Mouse (Mus musculus) CH12.LX (cell line): ENCODE data around the gene Gm20517. TPM values are rescaled to one million over a fixed set of nuclear protein-coding genes. Genes with fewer than 3 reads are reported as not detected.

Source experiments
- DNase-seq: peaks from one replicate; pipeline ENCODE4 v3.0.0-alpha.2; 2013; ENCODE audit errors: extremely low read depth
- H3K27ac ChIP-seq: 2 replicates; pipeline ENCODE4 v1.5.1; 2012; ENCODE audit warnings: low read depth, mild to moderate bottlenecking, control low read depth, moderate library complexity; ENCODE audit not compliant: insufficient read depth
- H3K27me3 ChIP-seq: replicated peaks from 2 replicates; pipeline ENCODE3; 2012; ENCODE audit warnings: inconsistent platforms
- H3K36me3 ChIP-seq, 2 experiments: replicated peaks in 1 of 2; 2 replicates each; pipeline versions ENCODE3 to v1.6.1; 2012; ENCODE audit warnings: inconsistent platforms in 1 of 2, low read length in 1 of 2, mild to moderate bottlenecking in 1 of 2, mixed read lengths in 1 of 2, moderate library complexity in 1 of 2; ENCODE audit not compliant: control insufficient read depth in 1 of 2, insufficient read depth in 1 of 2
- H3K4me1 ChIP-seq, 2 experiments: 2 replicates each; pipeline ENCODE4 v1.6.1; 2012; ENCODE audit warnings: inconsistent platforms in 1 of 2, moderate library complexity in 1 of 2; ENCODE audit not compliant: insufficient read depth in 2 of 2, control insufficient read depth in 1 of 2
- H3K4me2 ChIP-seq: 2 replicates; pipeline ENCODE4 v1.6.1; 2012; ENCODE audit warnings: low read depth, mild to moderate bottlenecking, control low read depth; ENCODE audit not compliant: poor library complexity, insufficient read depth, severe bottlenecking
- H3K4me3 ChIP-seq, 3 experiments: fragments of 150-350 bp in 1 of 3; sonication (generic) in 1 of 3; replicated peaks in 1 of 3; 2 replicates each; pipeline versions ENCODE3 to v1.5.1; 2011 to 2012; ENCODE audit warnings: low read depth in 2 of 3, low read length in 2 of 3, mild to moderate bottlenecking in 2 of 3, moderate library complexity in 2 of 3, control low read depth in 1 of 3, improper control_type of control experiment in 1 of 3, inconsistent platforms in 1 of 3, mixed read lengths in 1 of 3; ENCODE audit not compliant: poor library complexity in 1 of 3
- H3K79me2 ChIP-seq: replicated peaks from 2 replicates; pipeline ENCODE4 v1.6.1; 2012; ENCODE audit warnings: mild to moderate bottlenecking, moderate library complexity; ENCODE audit not compliant: control insufficient read depth, poor library complexity, insufficient read depth, severe bottlenecking; ENCODE audit errors: extremely low read depth
- H3K9ac ChIP-seq: 2 replicates; pipeline ENCODE4 v1.6.1; 2012; ENCODE audit warnings: low read depth, mild to moderate bottlenecking, control low read depth, moderate library complexity; ENCODE audit not compliant: insufficient read depth
- H3K9me3 ChIP-seq: replicated peaks from 2 replicates; pipeline ENCODE3; 2012; ENCODE audit warnings: low read length, inconsistent platforms, mixed read lengths
- BHLHE40 ChIP-seq: IDR thresholded peaks from 2 replicates; pipeline ENCODE4 v1.6.1; 2011; ENCODE audit warnings: mild to moderate bottlenecking, low read depth, low read length, improper control_type of control experiment
- CHD1 ChIP-seq: IDR thresholded peaks from 2 replicates; pipeline ENCODE4 v1.6.1; 2012; ENCODE audit warnings: low read depth, low read length, improper control_type of control experiment, inconsistent platforms
- CHD2 ChIP-seq: IDR thresholded peaks from 2 replicates; pipeline ENCODE4 v1.6.1; 2011; ENCODE audit warnings: low read length, improper control_type of control experiment
- CTCF ChIP-seq, 2 experiments: IDR thresholded peaks in 1 of 2; conservative IDR thresholded peaks in 1 of 2; 2 replicates each; pipeline ENCODE4 v1.5.1; 2011 to 2012; ENCODE audit warnings: low read depth in 2 of 2, low read length in 2 of 2, improper control_type of control experiment in 1 of 2, inconsistent platforms in 1 of 2, mild to moderate bottlenecking in 1 of 2, moderate library complexity in 1 of 2
- E2F4 ChIP-seq: IDR thresholded peaks from 2 replicates; pipeline ENCODE4 v1.6.1; 2011; ENCODE audit warnings: low read depth, low read length, improper control_type of control experiment; ENCODE audit not compliant: insufficient replicate concordance
- EP300 ChIP-seq: IDR thresholded peaks from 2 replicates; pipeline ENCODE4 v1.6.1; 2011; ENCODE audit warnings: low read length, improper control_type of control experiment
- GABPA ChIP-seq: IDR thresholded peaks from 2 replicates; pipeline ENCODE4 v1.6.1; 2012; ENCODE audit warnings: low read depth, low read length, improper control_type of control experiment, inconsistent platforms; ENCODE audit not compliant: insufficient replicate concordance
- JUND ChIP-seq: conservative IDR thresholded peaks from 2 replicates; pipeline ENCODE4 v1.6.1; 2011; ENCODE audit warnings: low read depth, low read length, improper control_type of control experiment
- KAT2A ChIP-seq: IDR thresholded peaks from 2 replicates; pipeline ENCODE4 v1.6.1; 2012; ENCODE audit warnings: low read length, improper control_type of control experiment, inconsistent platforms; ENCODE audit not compliant: insufficient replicate concordance
- MAX ChIP-seq: IDR thresholded peaks from 2 replicates; pipeline ENCODE4 v1.6.1; 2011; ENCODE audit warnings: low read length, improper control_type of control experiment
- MAZ ChIP-seq: IDR thresholded peaks from 2 replicates; pipeline ENCODE4 v1.6.1; 2012; ENCODE audit warnings: low read depth, mild to moderate bottlenecking, inconsistent platforms, low read length, improper control_type of control experiment, moderate library complexity
- MEF2A ChIP-seq: IDR thresholded peaks from 2 replicates; pipeline ENCODE4 v1.6.1; 2014; ENCODE audit warnings: low read depth, mild to moderate bottlenecking, inconsistent platforms, low read length, improper control_type of control experiment, borderline replicate concordance
- MYC ChIP-seq: IDR thresholded peaks from 2 replicates; pipeline ENCODE4 v1.6.1; 2011; ENCODE audit warnings: low read depth, mild to moderate bottlenecking, improper control_type of control experiment, low read length
- NELFE ChIP-seq: IDR thresholded peaks from 2 replicates; pipeline ENCODE4 v1.6.1; 2011; ENCODE audit warnings: low read depth, low read length, improper control_type of control experiment
- RAD21 ChIP-seq: IDR thresholded peaks from 2 replicates; pipeline ENCODE4 v1.6.1; 2011; ENCODE audit warnings: low read depth, mild to moderate bottlenecking, low read length, improper control_type of control experiment, moderate library complexity
- SMC3 ChIP-seq: IDR thresholded peaks from 2 replicates; pipeline ENCODE4 v1.6.1; 2011; ENCODE audit warnings: low read depth, low read length, improper control_type of control experiment
- TBP ChIP-seq: conservative IDR thresholded peaks from 2 replicates; pipeline ENCODE4 v1.6.1; 2011; ENCODE audit warnings: low read depth, low read length, improper control_type of control experiment
- TCF12 ChIP-seq: IDR thresholded peaks from 2 replicates; pipeline ENCODE4 v1.6.1; 2014; ENCODE audit warnings: low read depth, mild to moderate bottlenecking, inconsistent platforms, low read length, improper control_type of control experiment
- UBTF ChIP-seq: IDR thresholded peaks from 2 replicates; pipeline ENCODE4 v1.6.1; 2012; ENCODE audit warnings: low read depth, mild to moderate bottlenecking, inconsistent platforms, low read length, improper control_type of control experiment, moderate library complexity
- USF2 ChIP-seq: conservative IDR thresholded peaks from 2 replicates; pipeline ENCODE4 v1.6.1; 2011; ENCODE audit warnings: low read depth, low read length, improper control_type of control experiment
- ZC3H11A ChIP-seq: IDR thresholded peaks from 2 replicates; pipeline ENCODE4 v1.6.1; 2012; ENCODE audit warnings: low read depth, mild to moderate bottlenecking, inconsistent platforms, low read length, improper control_type of control experiment
- ZKSCAN1 ChIP-seq: IDR thresholded peaks from 2 replicates; pipeline ENCODE4 v1.6.1; 2012; ENCODE audit warnings: low read depth, inconsistent platforms, low read length, improper control_type of control experiment, borderline replicate concordance
- ZMIZ1 ChIP-seq: IDR thresholded peaks from 2 replicates; pipeline ENCODE4 v1.6.1; 2012; ENCODE audit warnings: low read depth, mild to moderate bottlenecking, inconsistent platforms, low read length, improper control_type of control experiment
- ZNF384 ChIP-seq: IDR thresholded peaks from 2 replicates; pipeline ENCODE4 v1.6.1; 2012; ENCODE audit warnings: low read depth, low read length, improper control_type of control experiment, inconsistent platforms
- dilution Hi-C: fragments of 300-500 bp; cut with MboI; formaldehyde crosslinking; loops from 2 replicates; pipeline ENCODE4 v1.14.3; 2020; ENCODE audit warnings: low sequenced_read_pairs; ENCODE audit not compliant: extremely low pct_unique_long_range_greater_than_20kb, extremely low pct_ligation_motif_present
- in situ Hi-C: fragments of 300-500 bp; cut with MboI; formaldehyde crosslinking; loops from 3 replicates; pipeline ENCODE4 v1.14.3; 2019; ENCODE audit warnings: low sequenced_read_pairs, low pct_ligation_motif_present, low pct_unique_long_range_greater_than_20kb, mixed read lengths
- polyA plus RNA-seq: library from polyadenylated mRNA; unstranded; fragments of >175 nt; gene quantifications from 2 replicates; pipeline ENCODE4 v1.2.1, GENCODE M21; 2012; ENCODE audit warnings: low read depth; ENCODE audit not compliant: insufficient read length
- total RNA-seq, 2 experiments: library from RNA; depleted of rRNA; stranded (reverse); fragments of 300-350 nt in 1 of 2; fragments of >200 nt in 1 of 2; gene quantifications; 2 replicates each; pipeline ENCODE4 v1.2.3; 2012 to 2014

The Gm20517 gene
- total and polyA plus RNA-seq, 3 experiments: 1.1 to 1.8 (median 1.8) TPM

GRCm38 (mm10) chr17:47701793-47702192, 90.4 kb downstream of the Gm20517 start:
- in situ Hi-C loops: no loop called here
- dilution Hi-C loops: no loop called here
- H3K9ac ChIP-seq: no peak overlapping the region
- H3K27ac ChIP-seq: no peak overlapping the region
- no peak for DNase-seq
- H3K36me3 ChIP-seq: peaks cover 2 to 15% of the 10 kb centered on the region in 2 experiments
- H3K27me3 ChIP-seq: peaks cover 21% of the 10 kb centered on the region
- no peak overlapping the region for H3K4me3 ChIP-seq
- no peaks in the 10 kb centered on the region for H3K79me2 ChIP-seq
- H3K4me1 ChIP-seq: no peaks in the 10 kb centered on the region
- no peak for TF ChIP-seq KAT2A
- TF ChIP-seq RAD21: no peak
- TF ChIP-seq, all 38 proteins: peak for 0
- Histone ChIP-seq H3K4me2 (no peak overlapping the region), H3K9me3 (no peaks in the 10 kb centered on the region)

GRCm38 (mm10) chr17:47702548-47703345, 91.4 kb downstream of the Gm20517 start:
- Histone ChIP-seq H3K27me3 (peaks cover 16% of the 10 kb centered on the region), H3K4me3 (no peak overlapping the region), H3K36me3 (peaks cover 2 to 15% of the 10 kb centered on the region in 2 experiments), H3K79me2 (no peaks in the 10 kb centered on the region), H3K4me2 (no peak overlapping the region), H3K4me1 (no peaks in the 10 kb centered on the region), H3K9me3 (no peaks in the 10 kb centered on the region), H3K9ac (no peak overlapping the region), H3K27ac (no peak overlapping the region)
- TF ChIP-seq MAZ: no peak
- TF ChIP-seq BHLHE40: no peak
- no peak for TF ChIP-seq ZMIZ1
- TF ChIP-seq TCF12: no peak
- no peak for TF ChIP-seq TBP
- no peak for TF ChIP-seq MAX
- TF ChIP-seq KAT2A: no peak
- no peak for TF ChIP-seq MEF2A
- no peak for TF ChIP-seq UBTF
- DNase-seq: no peak
- dilution Hi-C loops: no loop called here
- in situ Hi-C loops: no loop called here

- Histone ChIP-seq H3K4me1 (no peaks in the 10 kb centered on the region), H3K4me3 (no peak overlapping the region), H3K36me3 (peaks cover 2 to 15% of the 10 kb centered on the region in 2 experiments), H3K9me3 (no peaks in the 10 kb centered on the region), H3K79me2 (no peaks in the 10 kb centered on the region), H3K27me3 (peaks cover 17% of the 10 kb centered on the region), H3K4me2 (no peak overlapping the region), H3K9ac (no peak overlapping the region), H3K27ac (no peak overlapping the region)
- in situ Hi-C loops (no loop called here), dilution Hi-C loops (no loop called here)
- TF ChIP-seq CHD1 (no peak), RAD21 (no peak), GABPA (no peak), USF2 (no peak), ZNF384 (no peak), ZC3H11A (no peak), CTCF (conservative IDR thresholded peaks at IDR 0.05 in 1 of 2, IDR thresholded peaks at IDR 0.05 in 1 of 2; ENCODE audit: low read depth in 2 of 2, low read length in 2 of 2) (no peak), CHD2 (no peak), MYC (no peak), TBP (no peak), BHLHE40 (no peak), ZKSCAN1 (no peak), SMC3 (no peak), KAT2A (no peak), EP300 (no peak), JUND (no peak), E2F4 (no peak), NELFE (no peak)
- DNase-seq: no peak
These were observed 92.2 kb downstream of the Gm20517 start for GRCm38 (mm10) chr17:47703556-47703955.
